Mouse (Mus musculus) frontal cortex, postnatal 14 days (tissue): ENCODE measurements around the gene Ncapd3.

Experiments used
- DNase-seq, 2 experiments: peaks; one replicate each; pipeline ENCODE4 v3.0.0; 2022; ENCODE audit warnings: low spot score in 2 of 2

Gene Ncapd3

GRCm38 (mm10) chr9:27043892-27044291, 13.9 kb downstream of the Ncapd3 start:
- no peak for DNase-seq

GRCm38 (mm10) chr9:27049492-27049891, 19.5 kb downstream of the Ncapd3 start:
- no peak for DNase-seq

- DNase-seq, result no peak
Observed at GRCm38 (mm10) chr9:27058341-27058740, 28.4 kb downstream of the Ncapd3 start.

GRCm38 (mm10) chr9:27070895-27071294, 40.9 kb downstream of the Ncapd3 start:
- DNase-seq, result no peak

- DNase-seq, result no peak
Observed at GRCm38 (mm10) chr9:27074677-27075076, 44.7 kb downstream of the Ncapd3 start.

GRCm38 (mm10) chr9:27075812-27076211, 45.8 kb downstream of the Ncapd3 start:
- DNase-seq, result no peak

GRCm38 (mm10) chr9:27086256-27086655, 56.3 kb downstream of the Ncapd3 start:
- no peak for DNase-seq

- DNase-seq, result no peak
Observed at GRCm38 (mm10) chr9:27087402-27087801, 57.4 kb downstream of the Ncapd3 start.

GRCm38 (mm10) chr9:27090134-27090533, 60.2 kb downstream of the Ncapd3 start:
- no peak for DNase-seq

GRCm38 (mm10) chr9:27090801-27091775, 61.1 kb downstream of the Ncapd3 start:
- no peak for DNase-seq

- DNase-seq, result no peak
Observed at GRCm38 (mm10) chr9:27092916-27093315, 62.9 kb downstream of the Ncapd3 start.

GRCm38 (mm10) chr9:27098092-27098491, 68.1 kb downstream of the Ncapd3 start:
- DNase-seq, result no peak

GRCm38 (mm10) chr9:27098557-27098956, 68.6 kb downstream of the Ncapd3 start:
- no peak for DNase-seq

- DNase-seq, result no peak
Observed at GRCm38 (mm10) chr9:27099474-27099873, 69.5 kb downstream of the Ncapd3 start.

GRCm38 (mm10) chr9:27101466-27101865, 71.5 kb downstream of the Ncapd3 start:
- no peak for DNase-seq

GRCm38 (mm10) chr9:27106081-27106480, 76.1 kb downstream of the Ncapd3 start:
- DNase-seq, result peak in 1 of 2 experiments; percentile 27

GRCm38 (mm10) chr9:27108451-27108850, 78.5 kb downstream of the Ncapd3 start:
- no peak for DNase-seq

- peak in 1 of 2 experiments; percentile 26 for DNase-seq
Observed at GRCm38 (mm10) chr9:27109533-27110514, 79.8 kb downstream of the Ncapd3 start.

GRCm38 (mm10) chr9:27110681-27111080, 80.7 kb downstream of the Ncapd3 start:
- no peak for DNase-seq

GRCm38 (mm10) chr9:27111756-27112155, 81.8 kb downstream of the Ncapd3 start:
- no peak for DNase-seq

GRCm38 (mm10) chr9:27121254-27121653, 91.3 kb downstream of the Ncapd3 start:
- DNase-seq, result no peak

- DNase-seq, result no peak
Observed at GRCm38 (mm10) chr9:27122076-27122475, 92.1 kb downstream of the Ncapd3 start.
